Mouse (Mus musculus): ENCODE measurements around the gene Hcar2. TPM values are rescaled to one million over a fixed set of nuclear protein-coding genes. Genes with fewer than 3 reads are reported as not detected.

Hcar2 gene
- 2.2 and 2.5 TPM in 2 replicates for polyA plus RNA-seq (2012; ENCODE audit: insufficient read depth, insufficient read length, missing spikeins)

DNA sequence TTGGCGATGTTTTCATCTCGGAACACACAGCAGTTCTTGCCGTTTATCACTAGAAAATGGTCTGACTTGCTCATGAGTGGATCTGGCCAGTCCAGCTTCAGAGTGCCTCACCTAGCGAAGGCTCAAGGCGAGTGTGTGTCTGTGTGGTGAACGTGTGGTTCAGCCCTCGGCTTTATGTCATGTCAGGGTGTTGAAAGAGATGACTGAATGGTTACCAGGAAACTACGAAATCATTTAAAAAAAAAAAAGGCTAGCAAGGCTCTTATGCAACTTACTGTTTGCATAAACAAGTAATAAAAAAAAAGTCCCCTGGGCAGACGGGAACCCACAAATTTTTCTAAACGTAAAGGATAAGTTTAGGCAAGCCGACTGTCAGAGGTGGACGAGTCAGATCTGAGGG, at the start of gene Hcar2:
Gene Hcar2 (minus strand): TSS at position 135 of the 400 bp plus-strand sequence.
- 0 out of 2 replicates have a peak within 1 kb of the TSS, but pooled peaks have one; percentile 7 for H3K27ac ChIP-seq (ENCODE audit: insufficient read depth, low read depth, low read length)
- TF ChIP-seq POLR2A (IDR thresholded peaks at IDR 0.05; ENCODE audit: borderline replicate concordance, low read depth, low read length) = no peak
- H3K4me1 ChIP-seq (ENCODE audit: control insufficient read depth, insufficient read depth, low read length) = peaks cover 43% of the 10 kb centered on the region
- peak within 1 kb of the TSS; percentile 29; the same call in 1 of the 2 replicates for H3K4me3 ChIP-seq (ENCODE audit: insufficient read depth, low read length)

- Histone ChIP-seq H3K27ac (ENCODE audit: insufficient read depth, low read depth, low read length) (no peak overlapping the region; the same call in 1 of the 2 replicates), H3K4me1 (ENCODE audit: control insufficient read depth, insufficient read depth, low read length) (peaks cover 38% of the 10 kb centered on the region), H3K4me3 (ENCODE audit: insufficient read depth, low read length) (no peak overlapping the region)
- TF ChIP-seq POLR2A (IDR thresholded peaks at IDR 0.05; ENCODE audit: borderline replicate concordance, low read depth, low read length) (no peak), CTCF (IDR thresholded peaks at IDR 0.05; ENCODE audit: low read depth, low read length) (no peak)
These were observed 49.6 kb upstream of the Hcar2 start for GRCm38 (mm10) chr5:123914852-123915251.

DNA sequence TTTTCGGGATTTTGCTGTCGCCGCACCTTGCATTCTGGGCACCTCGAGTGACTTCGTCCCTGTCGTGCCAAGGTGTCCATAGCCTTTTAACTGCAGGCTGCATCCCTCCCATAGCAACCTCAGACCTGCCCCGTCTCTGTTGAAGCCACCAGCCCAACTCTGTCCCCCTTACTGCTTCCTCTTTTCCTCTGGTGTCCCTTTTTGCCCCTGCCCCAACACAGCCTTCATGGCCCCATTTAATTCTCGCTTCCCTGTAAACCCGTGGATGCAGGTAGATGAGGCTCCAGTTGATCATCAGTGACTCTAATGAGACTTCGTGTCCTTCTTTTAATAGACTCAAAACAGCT, 42.3 kb upstream of the Hcar2 start:
- Histone ChIP-seq H3K4me1 (ENCODE audit: control insufficient read depth, insufficient read depth, low read length) (peaks cover 42% of the 10 kb centered on the region), H3K27ac (ENCODE audit: insufficient read depth, low read depth, low read length) (peak overlapping the region; percentile 72), H3K4me3 (ENCODE audit: insufficient read depth, low read length) (peak overlapping the region; percentile 96)
- no peak for TF ChIP-seq POLR2A (IDR thresholded peaks at IDR 0.05; ENCODE audit: borderline replicate concordance, low read depth, low read length)
- no peak for TF ChIP-seq CTCF (IDR thresholded peaks at IDR 0.05; ENCODE audit: low read depth, low read length)

DNA sequence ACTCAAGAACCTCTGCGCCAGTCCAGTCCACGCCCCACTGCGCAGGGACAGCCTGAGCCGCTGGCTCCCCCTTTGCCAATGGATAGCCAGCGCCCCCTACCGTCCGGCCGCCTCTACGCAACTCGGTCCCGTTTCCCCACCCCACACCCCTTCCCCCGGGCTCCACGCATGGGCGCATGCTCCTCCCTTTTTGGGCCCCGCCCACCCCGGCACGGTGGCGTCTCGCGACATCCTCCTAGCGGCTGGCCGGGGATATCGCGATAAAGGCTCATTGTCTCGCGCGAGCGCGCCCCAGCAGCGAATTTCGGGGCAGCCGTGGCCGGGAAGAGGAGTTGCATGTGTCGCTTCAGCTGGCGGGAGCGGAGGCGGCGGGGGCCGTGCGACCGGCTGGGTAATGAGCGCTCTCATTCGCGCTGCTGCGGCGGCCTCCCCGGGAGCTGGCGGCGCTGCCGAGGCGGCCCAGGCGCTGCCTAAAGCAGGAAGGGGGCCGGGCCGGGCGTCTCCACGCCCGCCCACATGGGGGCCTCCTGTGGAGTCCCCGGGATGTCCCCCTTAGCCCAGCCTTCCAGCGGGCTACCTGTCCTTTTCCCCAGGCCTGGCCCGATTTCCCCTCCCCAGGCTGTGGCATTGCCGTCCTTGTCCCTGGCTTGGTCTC, 41.8 kb upstream of the Hcar2 start, which contains the start of gene Denr:
Gene Denr (plus strand): TSS at position 200 of the 655 bp plus-strand sequence.
- peak; percentile 76 for TF ChIP-seq CTCF (IDR thresholded peaks at IDR 0.05; ENCODE audit: low read depth, low read length)
- TF ChIP-seq POLR2A (IDR thresholded peaks at IDR 0.05; ENCODE audit: borderline replicate concordance, low read depth, low read length) = no peak
- Histone ChIP-seq H3K27ac (ENCODE audit: insufficient read depth, low read depth, low read length) (peak within 1 kb of the TSS; percentile 78), H3K4me1 (ENCODE audit: control insufficient read depth, insufficient read depth, low read length) (peaks cover 37% of the 10 kb centered on the region), H3K4me3 (ENCODE audit: insufficient read depth, low read length) (peak within 1 kb of the TSS; percentile 96)

DNA sequence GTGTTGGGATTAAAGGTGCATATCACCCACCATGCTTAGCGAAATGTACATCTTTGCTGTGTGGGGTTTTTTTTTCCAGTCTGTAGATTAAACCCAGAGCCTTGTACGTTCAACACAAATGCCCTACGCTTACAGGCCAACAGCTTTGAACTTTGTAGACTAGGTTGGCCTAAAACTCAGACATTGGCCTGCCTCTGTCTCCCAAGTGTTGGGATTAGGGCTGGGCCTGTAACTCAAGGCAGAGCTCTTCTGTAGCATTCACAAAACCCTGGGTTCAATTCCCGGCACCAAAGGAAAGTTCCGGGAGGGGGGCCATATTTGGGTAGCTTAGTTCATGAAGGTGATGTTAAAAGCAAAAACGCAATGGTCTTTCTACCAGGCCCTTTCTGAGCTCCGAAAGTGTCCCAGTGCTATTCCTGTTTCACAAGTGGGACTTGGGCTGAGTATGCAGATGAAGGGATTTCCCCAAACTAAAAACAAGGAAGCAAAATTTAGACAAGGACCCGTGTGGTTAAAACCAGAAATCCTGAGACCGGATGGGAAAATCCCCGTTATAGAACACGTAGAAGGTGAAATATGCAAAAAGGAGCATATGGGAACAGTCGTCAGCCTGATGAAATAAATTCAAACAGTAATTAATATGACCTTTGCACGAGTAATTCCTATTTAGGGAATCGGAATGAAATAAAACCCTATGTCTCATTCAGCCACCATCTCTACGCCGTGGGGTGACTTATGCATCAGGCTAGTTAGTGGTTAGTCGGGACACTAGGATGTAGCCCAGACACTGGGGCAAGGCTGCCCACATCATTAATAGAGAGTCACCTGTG, 41.1 kb upstream of the Hcar2 start:
- Histone ChIP-seq H3K4me1 (ENCODE audit: control insufficient read depth, insufficient read depth, low read length) (peaks cover 38% of the 10 kb centered on the region), H3K27ac (ENCODE audit: insufficient read depth, low read depth, low read length) (peak overlapping the region; percentile 78), H3K4me3 (ENCODE audit: insufficient read depth, low read length) (peak overlapping the region; percentile 63)
- TF ChIP-seq CTCF (IDR thresholded peaks at IDR 0.05; ENCODE audit: low read depth, low read length) (no peak), POLR2A (IDR thresholded peaks at IDR 0.05; ENCODE audit: borderline replicate concordance, low read depth, low read length) (no peak)

DNA sequence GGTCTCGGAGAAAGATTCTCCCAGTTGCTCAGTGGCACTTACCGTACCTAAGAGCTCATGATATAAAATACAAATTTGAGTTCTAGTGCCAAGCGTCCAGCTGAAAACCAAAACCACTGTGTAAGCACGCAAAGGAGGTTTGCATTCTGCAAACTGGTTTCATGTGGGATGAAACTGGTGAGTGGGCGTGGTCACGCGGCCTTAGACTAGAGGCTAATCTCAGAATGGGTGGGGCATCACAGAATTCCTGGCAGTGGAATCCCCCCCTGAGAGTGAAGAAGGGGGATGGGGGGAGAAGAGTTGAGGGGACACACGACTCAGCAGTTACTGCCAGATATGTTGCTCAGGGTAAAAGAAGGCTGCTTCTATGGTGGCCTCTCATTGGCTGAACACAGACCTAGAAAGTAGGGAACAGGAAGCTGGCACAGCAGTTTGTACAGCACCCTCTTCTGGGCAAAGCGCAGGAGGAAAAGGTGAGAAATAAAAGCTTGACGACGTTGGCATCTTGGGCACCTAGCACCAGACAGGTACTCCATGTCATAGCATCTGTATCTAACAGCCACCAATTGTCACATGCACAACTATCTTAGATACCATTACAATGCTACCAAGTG, 38.9 kb upstream of the Hcar2 start:
- H3K4me3 ChIP-seq (ENCODE audit: insufficient read depth, low read length) = no peak overlapping the region
- H3K27ac ChIP-seq (ENCODE audit: insufficient read depth, low read depth, low read length) = no peak overlapping the region
- TF ChIP-seq CTCF (IDR thresholded peaks at IDR 0.05; ENCODE audit: low read depth, low read length) (no peak), POLR2A (IDR thresholded peaks at IDR 0.05; ENCODE audit: borderline replicate concordance, low read depth, low read length) (no peak)

DNA sequence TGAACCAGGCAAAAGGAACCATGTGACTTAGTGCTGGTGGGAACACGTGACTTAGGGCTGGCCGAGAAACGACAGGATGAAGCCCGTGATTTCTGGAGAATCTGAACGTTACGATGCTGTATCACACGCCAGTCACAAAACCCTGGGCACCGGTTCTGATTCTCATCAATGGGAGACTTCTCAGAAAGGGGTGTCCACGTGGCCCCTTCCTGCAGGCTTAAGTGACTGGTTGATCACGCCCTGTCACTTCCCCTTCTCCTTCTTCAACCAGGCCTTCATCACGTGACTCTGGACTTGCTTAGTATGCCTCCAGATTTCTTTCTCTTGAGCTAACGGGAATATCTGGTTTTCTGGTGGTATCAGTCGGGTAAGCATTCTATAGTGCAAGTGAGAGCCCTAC, 32.1 kb upstream of the Hcar2 start:
- Histone ChIP-seq H3K4me1 (ENCODE audit: control insufficient read depth, insufficient read depth, low read length) (peaks cover 48% of the 10 kb centered on the region), H3K4me3 (ENCODE audit: insufficient read depth, low read length) (no peak overlapping the region), H3K27ac (ENCODE audit: insufficient read depth, low read depth, low read length) (peak overlapping the region; percentile 89)

More for the DNA sequence above, 38.9 kb upstream of the Hcar2 start:
- peaks cover 29% of the 10 kb centered on the region for H3K4me1 ChIP-seq (ENCODE audit: control insufficient read depth, insufficient read depth, low read length)

DNA sequence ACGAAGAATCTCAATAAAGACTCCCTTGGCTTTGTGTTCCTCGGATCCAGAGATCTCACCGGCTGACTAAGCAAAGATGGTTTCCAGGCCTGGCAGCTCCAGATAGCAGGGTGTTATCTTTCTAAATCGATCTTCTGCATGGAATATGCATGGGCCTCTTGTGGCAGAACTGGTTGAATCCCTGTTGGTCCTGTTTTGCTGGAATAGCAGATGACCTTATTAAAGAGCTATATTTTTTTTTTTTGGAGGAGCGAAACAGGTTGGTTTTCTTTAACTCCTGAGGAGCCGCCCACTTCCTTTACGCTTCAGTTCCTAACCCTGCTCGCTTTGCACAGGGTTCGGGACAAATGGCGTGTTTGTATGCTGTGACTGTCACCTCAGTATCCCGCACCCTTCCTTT, 31.1 kb upstream of the Hcar2 start:
- H3K27ac ChIP-seq (ENCODE audit: insufficient read depth, low read depth, low read length) = peak overlapping the region; percentile 89; the same call in 1 of the 2 replicates
- TF ChIP-seq POLR2A (IDR thresholded peaks at IDR 0.05; ENCODE audit: borderline replicate concordance, low read depth, low read length) (no peak), CTCF (IDR thresholded peaks at IDR 0.05; ENCODE audit: low read depth, low read length) (no peak)

More for the DNA sequence above, 32.1 kb upstream of the Hcar2 start:
- TF ChIP-seq CTCF (IDR thresholded peaks at IDR 0.05; ENCODE audit: low read depth, low read length) (no peak), POLR2A (IDR thresholded peaks at IDR 0.05; ENCODE audit: borderline replicate concordance, low read depth, low read length) (no peak)

GRCm38 (mm10) chr5:123893520-123893919, 28.2 kb upstream of the Hcar2 start:
- no peak overlapping the region for H3K4me3 ChIP-seq (ENCODE audit: insufficient read depth, low read length)
- H3K27ac ChIP-seq (ENCODE audit: insufficient read depth, low read depth, low read length) = no peak overlapping the region
- TF ChIP-seq CTCF (IDR thresholded peaks at IDR 0.05; ENCODE audit: low read depth, low read length) (no peak), POLR2A (IDR thresholded peaks at IDR 0.05; ENCODE audit: borderline replicate concordance, low read depth, low read length) (no peak)
- H3K4me1 ChIP-seq (ENCODE audit: control insufficient read depth, insufficient read depth, low read length) = peaks cover 65% of the 10 kb centered on the region

More for the DNA sequence above, 31.1 kb upstream of the Hcar2 start:
- no peak overlapping the region for H3K4me3 ChIP-seq (ENCODE audit: insufficient read depth, low read length)
- peaks cover 52% of the 10 kb centered on the region for H3K4me1 ChIP-seq (ENCODE audit: control insufficient read depth, insufficient read depth, low read length)

All from bone marrow macrophage, adult 2 months (primary cell).